Mouse (Mus musculus) granulocyte monocyte progenitor cell, adult 5-6 weeks (primary cell): ENCODE measurements around the gene Rfx1. TPM values are rescaled to one million over a fixed set of nuclear protein-coding genes. Genes with fewer than 3 reads are reported as not detected.
A peak's percentile ranks its signal among the peaks of the same experiment; 100 is the strongest.

Experiments
- ATAC-seq: replicated peaks from 2 replicates; pipeline ENCODE4 v1.8.0; 2016; ENCODE audit warnings: mild to moderate bottlenecking, moderate TSS enrichment, inconsistent platforms; ENCODE audit not compliant: poor library complexity, severe bottlenecking
- total RNA-seq, 2 experiments: library from RNA; stranded (forward) in 1 of 2; stranded (reverse) in 1 of 2; fragments of 200-712, 200-1000 nt in 1 of 2; fragments of >200 nt in 1 of 2; fragmentation: Nextera tagmentation in 1 of 2; gene quantifications; 2 replicates each; pipeline ENCODE4 v1.2.3; 2014 to 2017

Rfx1 gene
- total RNA-seq, 2 experiments from 2014 or later: 4.3 to 6.9 TPM

GRCm38 (mm10) chr8:84130806-84131205 is 64.2 kb downstream of the Rfx1 start:
- ATAC-seq: no peak

DNA sequence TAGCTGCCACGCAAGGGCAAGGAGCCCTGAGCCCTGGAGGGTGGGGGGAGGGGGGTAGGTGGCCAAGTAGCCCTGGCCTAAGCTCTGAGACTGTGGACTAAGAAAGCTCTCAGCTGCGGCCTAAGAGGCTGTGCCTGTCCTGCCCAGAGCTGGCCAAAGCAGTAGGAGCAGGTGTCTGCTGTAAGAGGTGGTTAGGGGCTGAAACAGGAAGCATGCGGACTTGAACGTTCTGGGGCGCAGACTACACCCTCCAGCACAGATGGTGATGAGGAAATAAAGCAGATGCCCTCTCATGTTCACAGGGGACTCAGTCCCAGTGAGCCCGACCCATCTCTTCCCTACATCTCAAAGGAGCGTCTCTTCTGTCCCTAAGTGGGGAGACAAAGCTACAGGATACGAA is 65.6 kb downstream of the Rfx1 start:
- peak; percentile 64 for ATAC-seq

DNA sequence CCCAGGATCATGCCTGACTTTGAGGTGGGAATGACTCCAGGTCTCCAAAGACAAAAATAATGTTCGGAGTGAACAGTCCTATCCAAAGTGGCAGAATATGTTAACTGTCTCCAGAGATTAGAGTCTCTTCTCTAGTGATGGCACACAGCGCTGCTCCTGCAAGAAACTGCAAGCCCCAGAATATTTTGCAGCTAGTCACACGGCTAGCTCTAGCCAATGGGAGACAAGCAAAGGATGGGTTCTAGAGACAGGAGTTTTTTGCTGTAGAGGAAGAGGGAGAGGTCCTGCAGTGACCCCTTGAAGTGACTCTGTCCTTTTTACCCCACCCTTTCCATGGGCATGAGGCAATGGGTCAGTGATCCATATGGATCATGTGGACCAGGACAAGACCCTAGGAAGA is 71.2 kb downstream of the Rfx1 start:
- ATAC-seq: no peak

- ATAC-seq: no peak
Observed at GRCm38 (mm10) chr8:84140838-84141237, 74.2 kb downstream of the Rfx1 start.

GRCm38 (mm10) chr8:84144636-84145245 is 78.1 kb downstream of the Rfx1 start:
- 0 out of 2 replicates have a peak, but pooled peaks have one; percentile 4 for ATAC-seq

Other genes with a start within 250 kb of the Rfx1 start
- 1.4 and 2.4 TPM in 2 replicates for gene Adgrl1, start 166.7 kb upstream of the Rfx1 start, total RNA-seq (2014; fragmentation: Nextera tagmentation)
- gene Adgrl1, start 166.7 kb upstream of the Rfx1 start, total RNA-seq (2017): 2.4 and 3.6 TPM in 2 replicates
- not detected in 2 replicates for gene Gm10644, start 111.6 kb upstream of the Rfx1 start, total RNA-seq (2014; fragmentation: Nextera tagmentation)
- gene Gm10644, start 111.6 kb upstream of the Rfx1 start, total RNA-seq (2017): not detected in 2 replicates
- 36.8 and 53.8 TPM in 2 replicates for gene Asf1b, start 111.3 kb upstream of the Rfx1 start, total RNA-seq (2014; fragmentation: Nextera tagmentation)
- 29.8 and 33.2 TPM in 2 replicates for gene Asf1b, start 111.3 kb upstream of the Rfx1 start, total RNA-seq (2017)
- 36.4 and 39.3 TPM in 2 replicates for gene Prkaca, start 93.8 kb upstream of the Rfx1 start, total RNA-seq (2014; fragmentation: Nextera tagmentation)
- 18.2 and 20.3 TPM in 2 replicates for gene Prkaca, start 93.8 kb upstream of the Rfx1 start, total RNA-seq (2017)
- gene Samd1, start 69.2 kb upstream of the Rfx1 start, total RNA-seq (2014; fragmentation: Nextera tagmentation): 58.8 and 66.1 TPM in 2 replicates
- 37.5 and 60.0 TPM in 2 replicates for gene Samd1, start 69.2 kb upstream of the Rfx1 start, total RNA-seq (2017)
- 2.3 TPM in 1 of 2 replicates, not detected in the other for gene 1700067K01Rik, start 65.3 kb upstream of the Rfx1 start, total RNA-seq (2014; fragmentation: Nextera tagmentation)
- gene 1700067K01Rik, start 65.3 kb upstream of the Rfx1 start, total RNA-seq (2017): not detected in 2 replicates
- not detected in 2 replicates for gene 2210011C24Rik, start 54.7 kb upstream of the Rfx1 start, total RNA-seq (2014; fragmentation: Nextera tagmentation)
- not detected in 2 replicates for gene 2210011C24Rik, start 54.7 kb upstream of the Rfx1 start, total RNA-seq (2017)
- gene Palm3, start 45.4 kb upstream of the Rfx1 start, total RNA-seq (2014; fragmentation: Nextera tagmentation): not detected in 2 replicates
- gene Palm3, start 45.4 kb upstream of the Rfx1 start, total RNA-seq (2017): not detected in 2 replicates
- 0.88 and 0.90 TPM in 2 replicates for gene Il27ra, start 24.2 kb upstream of the Rfx1 start, total RNA-seq (2014; fragmentation: Nextera tagmentation)
- gene Il27ra, start 24.2 kb upstream of the Rfx1 start, total RNA-seq (2017): 1.4 and 1.9 TPM in 2 replicates
- not detected in 2 replicates for gene Rln3, start 21.8 kb upstream of the Rfx1 start, total RNA-seq (2014; fragmentation: Nextera tagmentation)
- not detected in 2 replicates for gene Rln3, start 21.8 kb upstream of the Rfx1 start, total RNA-seq (2017)
- gene Gm10643, start 1.7 kb upstream of the Rfx1 start, total RNA-seq (2014; fragmentation: Nextera tagmentation): 0.90 and 1.5 TPM in 2 replicates
- gene Gm10643, start 1.7 kb upstream of the Rfx1 start, total RNA-seq (2017): 0.34 and 1.8 TPM in 2 replicates
- 19.9 and 23.9 TPM in 2 replicates for gene Dcaf15, start 37.9 kb downstream of the Rfx1 start, total RNA-seq (2014; fragmentation: Nextera tagmentation)
- 15.2 and 16.9 TPM in 2 replicates for gene Dcaf15, start 37.9 kb downstream of the Rfx1 start, total RNA-seq (2017)
- gene Podnl1, start 59.2 kb downstream of the Rfx1 start, total RNA-seq (2014; fragmentation: Nextera tagmentation): 0.41 TPM in 1 of 2 replicates, not detected in the other
- gene Podnl1, start 59.2 kb downstream of the Rfx1 start, total RNA-seq (2017): 0.26 TPM in 1 of 2 replicates, not detected in the other
- gene Cc2d1a, start 81.1 kb downstream of the Rfx1 start, total RNA-seq (2014; fragmentation: Nextera tagmentation): 11.8 and 13.5 TPM in 2 replicates
- 4.2 and 9.0 TPM in 2 replicates for gene Cc2d1a, start 81.1 kb downstream of the Rfx1 start, total RNA-seq (2017)
- 1.2 TPM in 1 of 2 replicates, not detected in the other for gene 4930432K21Rik, start 81.2 kb downstream of the Rfx1 start, total RNA-seq (2014; fragmentation: Nextera tagmentation)
- 1.2 and 1.8 TPM in 2 replicates for gene 4930432K21Rik, start 81.2 kb downstream of the Rfx1 start, total RNA-seq (2017)
- gene Nanos3, start 118.4 kb downstream of the Rfx1 start, total RNA-seq (2014; fragmentation: Nextera tagmentation): 3.5 and 9.6 TPM in 2 replicates
- gene Nanos3, start 118.4 kb downstream of the Rfx1 start, total RNA-seq (2017): not detected in 2 replicates
- 4.6 and 8.1 TPM in 2 replicates for gene Zswim4, start 170.2 kb downstream of the Rfx1 start, total RNA-seq (2014; fragmentation: Nextera tagmentation)
- 4.5 and 4.8 TPM in 2 replicates for gene Zswim4, start 170.2 kb downstream of the Rfx1 start, total RNA-seq (2017)
- 145 and 151 TPM in 2 replicates for gene D8Ertd738e, start 182.9 kb downstream of the Rfx1 start, total RNA-seq (2014; fragmentation: Nextera tagmentation)
- gene D8Ertd738e, start 182.9 kb downstream of the Rfx1 start, total RNA-seq (2017): 66.2 and 88.3 TPM in 2 replicates
- gene Mri1, start 190.5 kb downstream of the Rfx1 start, total RNA-seq (2014; fragmentation: Nextera tagmentation): 18.6 and 30.7 TPM in 2 replicates
- gene Mri1, start 190.5 kb downstream of the Rfx1 start, total RNA-seq (2017): 14.0 and 26.3 TPM in 2 replicates
- 9.8 and 20.0 TPM in 2 replicates for gene Ccdc130, start 203.5 kb downstream of the Rfx1 start, total RNA-seq (2014; fragmentation: Nextera tagmentation)
- gene Ccdc130, start 203.5 kb downstream of the Rfx1 start, total RNA-seq (2017): 10.6 and 10.8 TPM in 2 replicates